Mouse (Mus musculus): ENCODE results near the gene Rita1. TPM values are rescaled to one million over a fixed set of nuclear protein-coding genes. Genes with fewer than 3 reads are reported as not detected.
A peak's percentile ranks its signal among the peaks of the same experiment; 100 is the strongest.

Gene Rita1
- total RNA-seq, 2 experiments from 2014 or later, result 4.8 to 6.3 TPM

DNA sequence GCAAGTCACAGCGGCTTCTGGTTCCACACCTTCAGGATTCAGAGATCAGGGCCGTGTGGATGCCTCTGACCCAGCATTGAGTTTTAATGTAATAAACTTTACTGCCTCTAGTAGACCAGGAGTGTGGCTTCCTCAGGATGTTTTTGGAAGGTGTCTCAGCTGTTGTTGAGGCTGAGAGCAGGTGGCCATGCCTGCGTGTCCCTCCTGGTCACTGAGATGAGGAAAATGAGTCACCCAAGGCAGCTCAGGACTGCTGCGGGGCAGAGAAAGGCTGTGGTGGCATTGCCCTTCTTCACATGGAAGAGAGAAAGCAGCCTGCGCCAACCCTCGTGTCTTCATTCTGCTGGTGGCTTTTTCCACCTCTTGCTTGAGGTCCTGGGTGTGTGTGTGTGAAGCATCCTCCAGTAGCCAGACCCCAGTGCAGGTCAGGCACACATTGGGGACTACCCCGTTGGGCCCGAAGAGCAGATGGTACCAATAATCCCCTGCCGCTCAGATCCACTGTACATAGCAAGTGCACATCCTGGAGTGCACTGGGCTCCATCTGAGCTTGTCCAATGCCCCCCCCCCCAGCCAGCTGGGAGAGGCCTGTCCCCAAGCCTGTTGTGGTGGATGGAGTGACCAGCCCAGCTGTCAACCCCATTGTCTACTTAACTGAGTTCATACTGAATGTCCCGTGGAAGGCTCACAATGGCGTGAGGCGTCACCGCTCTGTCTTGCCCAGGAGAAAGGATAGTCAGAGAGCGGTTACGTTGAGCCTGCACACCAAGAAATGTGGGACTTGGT is 15.3 kb upstream of the Rita1 start:
- DNase-seq, result no peak

DNA sequence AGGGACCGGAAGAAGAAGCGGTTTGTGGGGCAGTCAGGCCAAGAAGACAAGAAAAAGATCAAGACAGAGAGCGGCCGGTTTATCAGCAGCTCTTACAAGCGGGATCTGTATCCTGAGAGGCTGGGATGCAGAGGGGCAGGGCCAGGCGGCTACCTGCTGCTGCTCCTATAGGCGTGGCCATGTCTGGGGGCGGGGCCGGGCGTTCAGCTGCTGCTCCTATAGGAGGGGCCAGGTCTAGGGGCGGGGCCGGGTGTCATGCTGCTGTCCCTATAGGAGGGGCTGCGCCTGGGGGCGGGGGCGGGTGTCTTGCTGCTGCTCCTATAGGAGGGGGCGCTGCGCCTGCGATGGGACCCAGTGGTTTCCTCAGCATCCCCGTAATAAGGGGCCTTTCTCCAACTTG is 14.0 kb upstream of the Rita1 start:
- DNase-seq, result no peak

- no peak for DNase-seq
These were observed 12.0 kb upstream of the Rita1 start for GRCm38 (mm10) chr5:120624427-120624826.

DNA sequence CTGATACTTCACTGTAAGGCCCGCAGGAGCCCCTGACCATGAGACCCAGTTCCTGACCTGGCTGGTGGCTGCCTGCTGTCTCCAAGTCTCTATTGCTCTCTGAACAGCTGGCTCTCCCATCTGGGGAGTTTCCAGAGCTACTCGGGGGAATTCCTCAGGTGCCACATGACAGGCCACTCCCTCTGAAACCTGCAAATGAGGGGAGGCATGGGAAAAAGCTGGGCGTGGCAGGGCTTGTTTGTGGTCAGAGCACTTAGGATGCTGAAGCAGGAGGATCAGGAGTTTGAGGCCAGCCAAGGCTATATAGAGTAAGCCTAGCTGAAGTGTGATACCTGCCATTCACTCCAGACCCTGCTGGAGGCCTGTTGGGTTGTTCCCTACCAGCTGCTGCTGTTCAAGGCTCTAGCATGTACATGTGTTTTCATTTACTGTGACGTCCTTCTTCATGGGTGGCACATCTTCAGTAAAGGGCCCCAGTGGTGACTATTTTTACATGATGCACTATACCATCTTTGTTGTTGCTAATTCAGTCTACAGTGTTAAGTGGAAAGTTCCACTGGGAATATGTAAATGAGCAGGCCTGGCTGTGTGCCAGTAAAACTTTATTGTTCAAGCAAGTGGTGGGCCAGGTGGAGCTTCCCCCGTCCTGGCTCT is 9.9 kb upstream of the Rita1 start:
- no peak for DNase-seq

DNA sequence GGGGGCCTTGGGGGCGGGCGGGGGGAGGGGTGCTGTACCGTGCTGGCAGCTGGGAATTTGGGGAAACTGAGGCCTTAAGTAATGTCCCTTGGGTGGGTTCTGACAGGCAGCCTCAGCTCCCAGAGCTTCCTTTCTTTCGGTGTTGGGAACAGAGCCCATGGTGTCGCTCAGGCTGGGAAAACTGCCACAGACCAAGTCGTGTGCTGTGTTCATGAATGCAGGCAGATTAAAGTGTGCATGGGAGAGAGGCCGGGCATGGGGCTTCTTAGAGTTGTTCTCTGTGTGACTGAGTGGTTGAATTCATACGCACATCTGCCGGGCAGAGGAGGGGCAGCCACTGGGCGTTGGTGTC is 9.4 kb upstream of the Rita1 start:
- no peak for DNase-seq

DNA sequence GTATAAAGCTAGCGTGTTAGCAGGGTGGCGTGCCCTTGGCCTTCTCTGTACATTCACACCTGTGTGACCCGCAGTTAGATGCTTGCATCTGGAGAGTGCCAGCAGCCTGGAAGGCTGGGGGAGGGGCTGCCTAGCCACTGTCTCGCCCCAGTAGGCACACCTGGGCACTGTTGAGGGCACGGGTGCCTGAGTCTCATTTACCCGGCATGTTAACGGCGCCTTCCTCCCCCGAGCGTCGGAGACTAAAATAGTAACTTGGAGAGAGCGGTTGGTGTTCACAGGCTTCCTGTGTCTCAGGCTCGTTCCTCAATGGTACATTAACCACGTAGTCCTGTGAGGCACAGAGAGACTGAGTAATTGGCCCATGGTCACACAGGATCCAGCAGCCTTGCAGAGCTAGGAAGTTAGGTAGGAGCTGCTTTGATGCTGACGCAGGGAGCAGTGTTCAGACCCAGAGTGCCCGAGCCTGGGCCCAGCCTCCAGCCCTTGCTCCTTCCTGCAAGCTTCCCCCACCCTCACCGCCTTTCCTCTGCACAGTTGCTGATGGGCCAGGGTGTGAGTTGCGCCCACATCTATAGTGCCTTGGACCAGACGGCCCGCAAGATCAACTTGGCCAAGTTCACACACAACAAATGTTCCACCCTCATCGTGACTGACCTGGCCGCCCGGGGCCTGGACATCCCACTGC is 8.8 kb upstream of the Rita1 start:
- DNase-seq, result no peak

- DNase-seq, result peak; percentile 63
These were observed 8.1 kb upstream of the Rita1 start for GRCm38 (mm10) chr5:120620375-120621077.

- no peak for DNase-seq
These were observed 6.8 kb upstream of the Rita1 start for GRCm38 (mm10) chr5:120619201-120619600.

GRCm38 (mm10) chr5:120618778-120619177 is 6.4 kb upstream of the Rita1 start:
- no peak for DNase-seq

- no peak for DNase-seq
These were observed 3.5 kb upstream of the Rita1 start for GRCm38 (mm10) chr5:120615903-120616302.

GRCm38 (mm10) chr5:120612822-120613604 is 624 bp upstream of the Rita1 start:
- peak; percentile 100 for DNase-seq

- no peak for DNase-seq
These were observed 973 bp downstream of the Rita1 start for GRCm38 (mm10) chr5:120611416-120611815.

- DNase-seq, result no peak
These were observed 1.5 kb downstream of the Rita1 start for GRCm38 (mm10) chr5:120610906-120611305.

GRCm38 (mm10) chr5:120609246-120609775 is 3.1 kb downstream of the Rita1 start:
- DNase-seq, result no peak

- no peak for DNase-seq
These were observed 5.1 kb downstream of the Rita1 start for GRCm38 (mm10) chr5:120607335-120607734.

DNA sequence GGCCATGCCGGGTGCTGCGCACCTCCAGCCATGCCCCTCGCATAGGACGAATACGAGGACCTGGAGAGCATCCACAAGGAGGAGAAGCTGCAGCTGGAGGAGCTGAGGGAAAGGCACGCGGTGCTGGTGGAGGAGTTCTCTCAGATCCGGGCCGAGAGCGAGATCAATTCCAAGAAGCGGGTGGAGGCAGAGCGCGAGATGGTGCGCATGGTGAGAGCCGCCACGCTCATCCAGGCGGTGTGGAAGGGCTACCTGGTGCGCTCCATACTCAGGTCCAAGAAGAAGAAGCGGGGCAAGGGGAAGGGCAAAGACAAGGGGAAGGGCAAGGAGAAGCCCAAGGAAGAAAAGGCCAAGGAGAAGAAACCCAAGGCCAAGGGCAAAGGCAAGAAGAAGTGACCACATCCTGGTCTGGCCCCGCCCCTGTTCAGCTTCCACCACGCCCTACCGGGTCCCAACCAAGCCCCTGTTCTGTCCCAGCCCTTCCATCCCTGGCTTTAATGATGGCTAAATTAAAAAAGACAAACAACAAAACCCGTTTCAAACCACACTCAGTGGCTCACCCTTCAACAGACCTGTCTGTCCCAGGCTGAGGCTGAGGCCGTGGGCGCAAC is 5.7 kb downstream of the Rita1 start:
- DNase-seq, result no peak

GRCm38 (mm10) chr5:120605688-120606087 is 6.7 kb downstream of the Rita1 start:
- DNase-seq, result peak; percentile 77

DNA sequence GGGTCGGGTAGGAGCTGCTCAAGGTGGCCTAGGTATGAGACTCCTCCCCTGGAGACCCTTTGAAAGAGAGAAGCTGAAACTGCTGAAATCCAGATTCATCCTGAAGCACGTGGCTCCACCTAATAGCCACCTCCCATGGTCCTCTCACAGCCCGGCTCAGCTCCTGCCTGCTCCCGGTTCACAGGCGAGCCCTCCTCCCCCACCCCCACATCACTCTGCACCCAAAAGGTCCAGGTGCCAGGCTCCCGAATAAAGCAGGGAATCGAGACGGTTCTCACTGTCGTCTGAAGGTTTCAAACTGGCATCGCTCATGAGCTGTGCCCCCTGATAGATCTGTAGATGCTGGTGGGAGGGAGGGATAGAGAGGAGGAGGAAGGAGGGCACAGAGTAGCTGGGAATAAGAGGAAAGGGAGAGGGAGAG is 7.1 kb downstream of the Rita1 start:
- no peak for DNase-seq

- peak; percentile 63 for DNase-seq
These were observed 7.5 kb downstream of the Rita1 start for GRCm38 (mm10) chr5:120604839-120605238.

GRCm38 (mm10) chr5:120603515-120603914 is 8.9 kb downstream of the Rita1 start:
- no peak for DNase-seq

DNA sequence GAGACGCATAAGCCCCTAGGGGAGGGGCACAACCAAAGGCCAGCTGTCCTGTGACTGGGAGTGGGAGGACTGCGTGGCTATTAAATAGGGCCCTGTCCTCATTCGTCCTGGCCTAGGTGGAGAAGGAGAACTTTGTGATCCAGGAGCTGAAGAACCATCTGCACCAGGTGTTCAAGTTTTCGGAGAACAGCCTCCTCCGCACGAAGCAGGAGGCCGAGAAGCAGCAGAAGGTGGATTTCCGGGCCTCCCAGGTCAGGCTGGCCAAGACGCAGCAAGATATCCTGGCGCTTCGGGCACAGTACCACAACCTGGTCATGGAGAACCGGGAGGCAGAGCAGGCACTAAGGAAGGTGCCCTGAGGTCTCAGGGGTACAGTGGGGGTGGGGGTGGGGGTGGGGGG is 10.2 kb downstream of the Rita1 start:
- DNase-seq, result no peak
